In the genomic region with DNA sequence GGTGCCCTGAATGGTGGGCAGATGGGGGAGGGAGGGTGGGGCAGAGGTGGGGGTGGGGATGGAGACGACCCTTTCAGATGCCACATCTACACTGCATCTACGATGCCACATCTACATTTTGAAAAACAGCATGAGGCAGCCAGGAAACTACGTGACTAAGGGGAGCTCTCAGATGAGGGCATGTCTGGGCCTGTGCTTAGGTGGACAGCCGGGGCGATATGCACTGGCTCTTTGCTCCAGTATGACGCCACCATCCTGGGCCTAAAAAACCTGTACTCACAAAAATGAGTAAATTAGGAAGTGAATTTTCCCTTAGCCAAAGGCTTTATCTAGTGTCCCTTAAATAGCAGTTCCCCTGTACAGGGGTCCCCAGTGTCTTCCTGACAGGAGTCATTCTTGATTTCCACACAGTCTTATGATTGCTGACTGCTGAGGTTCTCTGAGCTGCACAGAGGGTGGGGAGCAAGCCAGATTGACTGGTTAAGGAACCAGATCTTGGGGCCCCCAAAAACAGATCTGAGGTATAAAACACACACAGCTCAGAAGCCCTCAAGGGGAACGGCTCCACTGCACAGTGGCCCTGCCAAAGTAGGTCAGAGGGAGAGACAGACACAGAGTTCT, we compare ENCODE assay signal across 8 mouse cellular contexts. TPM values are rescaled to one million over a fixed set of nuclear protein-coding genes. Genes with fewer than 3 reads are reported as not detected.
DNase-seq lines count a peak whose midpoint lies in the region; ATAC-seq and TF ChIP-seq lines count a peak whose summit lies in the region.

No protein-coding gene starts in this region.

- 79% methylated on average over 7 of the region's 7 CpGs for WGBS in kidney, embryonic 15.5 days
- 74% methylated on average over 7 of the region's 7 CpGs for WGBS in intestine, embryonic 16.5 days

- no peak overlapping the region for H3K4me2 ChIP-seq in kidney, embryonic 15.5 days
- H3K4me2 ChIP-seq in intestine, embryonic 16.5 days (ENCODE audit: low read depth, low read length): no peak overlapping the region

- DNase-seq in kidney, postnatal 36 days: no peak
- peak; percentile 36 for DNase-seq in R1 (ENCODE audit: low read depth, low spot score)
- no peak for DNase-seq in cerebellum, adult 18-20 months
- DNase-seq in frontal cortex, postnatal 25 days (ENCODE audit: low spot score in 2 of 2): no peak
- no peak for DNase-seq in thymus, postnatal 0 days (ENCODE audit: low spot score)

- H3K9me3 ChIP-seq in kidney, embryonic 15.5 days (replicated peaks): no peaks in the 10 kb centered on the region
- no peaks in the 10 kb centered on the region for H3K9me3 ChIP-seq in E14TG2a.4 (ENCODE audit: low read length)
- H3K9me3 ChIP-seq in intestine, embryonic 16.5 days (ENCODE audit: control insufficient read depth, low read length): no peaks in the 10 kb centered on the region

- ATAC-seq in kidney, embryonic 15.5 days (replicated peaks; ENCODE audit: low FRiP score): no peak
- no peak for ATAC-seq in intestine, embryonic 16.5 days

- no peak overlapping the region for H3K4me3 ChIP-seq in kidney, embryonic 15.5 days (replicated peaks)
- H3K4me3 ChIP-seq in E14TG2a.4 (replicated peaks; ENCODE audit: low read length): 0 out of 2 replicates have a peak overlapping the region, but pooled peaks have one; percentile 8
- no peak overlapping the region for H3K4me3 ChIP-seq in intestine, embryonic 16.5 days (ENCODE audit: low read length)

- H3K9ac ChIP-seq in kidney, embryonic 15.5 days: no peak overlapping the region
- H3K9ac ChIP-seq in intestine, embryonic 16.5 days (ENCODE audit: low read depth, low read length): peak overlapping the region; percentile 42

- no peaks in the 10 kb centered on the region for H3K27me3 ChIP-seq in kidney, embryonic 15.5 days
- peaks cover 13% of the 10 kb centered on the region for H3K27me3 ChIP-seq in E14TG2a.4 (ENCODE audit: insufficient read depth, low read length)
- no peaks in the 10 kb centered on the region for H3K27me3 ChIP-seq in intestine, embryonic 16.5 days (replicated peaks; ENCODE audit: control insufficient read depth, insufficient read depth, low read length)

- TF ChIP-seq CTCF in E14TG2a.4 (conservative IDR thresholded peaks at IDR 0.05; ENCODE audit: low read length): no peak

- H3K4me1 ChIP-seq in kidney, embryonic 15.5 days: peaks cover 44% of the 10 kb centered on the region
- peaks cover 92% of the 10 kb centered on the region for H3K4me1 ChIP-seq in E14TG2a.4 (replicated peaks; ENCODE audit: low read depth, low read length)
- H3K4me1 ChIP-seq in intestine, embryonic 16.5 days (ENCODE audit: control insufficient read depth, insufficient read depth, low read length): peaks cover 42% of the 10 kb centered on the region

- H3K36me3 ChIP-seq in kidney, embryonic 15.5 days: peaks cover 77% of the 10 kb centered on the region
- peaks cover 24% of the 10 kb centered on the region for H3K36me3 ChIP-seq in E14TG2a.4 (ENCODE audit: insufficient read depth, low read length)
- H3K36me3 ChIP-seq in intestine, embryonic 16.5 days (ENCODE audit: control insufficient read depth, insufficient read depth, low read length): peaks cover 17% of the 10 kb centered on the region; the same call in 1 of the 2 replicates

- H3K27ac ChIP-seq in kidney, embryonic 15.5 days: peak overlapping the region; percentile 33; the same call in 1 of the 2 replicates
- H3K27ac ChIP-seq in intestine, embryonic 16.5 days (ENCODE audit: low read length): peak overlapping the region; percentile 65

RNA-seq across cellular contexts. Expression of a gene that starts 30.0 kb away (rescaled TPM):
- 52.4 and 65.0 TPM in 2 replicates for polyA plus RNA-seq in kidney, embryonic 15.5 days (2015; fragmentation: Nextera tagmentation; extraction: Ambion mirVana)
- 64.6 and 67.0 TPM in 2 replicates for polyA plus RNA-seq in intestine, embryonic 16.5 days (2015; fragmentation: Nextera tagmentation; extraction: Ambion mirVana)
- polyA plus RNA-seq in thymus, postnatal 0 days (2015; fragmentation: Nextera tagmentation; extraction: Ambion mirVana): 8.0 and 8.6 TPM in 2 replicates

RNA-seq across cellular contexts. Expression of a gene that starts 51.8 kb away (rescaled TPM):
- 26.5 and 27.2 TPM in 2 replicates for polyA plus RNA-seq in kidney, embryonic 15.5 days (2015; fragmentation: Nextera tagmentation; extraction: Ambion mirVana)
- 46.8 and 49.3 TPM in 2 replicates for polyA plus RNA-seq in intestine, embryonic 16.5 days (2015; fragmentation: Nextera tagmentation; extraction: Ambion mirVana)
- 38.4 and 47.9 TPM in 2 replicates for polyA plus RNA-seq in thymus, postnatal 0 days (2015; fragmentation: Nextera tagmentation; extraction: Ambion mirVana)

RNA-seq across cellular contexts. Expression of a gene that starts 56.6 kb away (rescaled TPM):
- 1.7 and 3.3 TPM in 2 replicates for polyA plus RNA-seq in kidney, embryonic 15.5 days (2015; fragmentation: Nextera tagmentation; extraction: Ambion mirVana)
- polyA plus RNA-seq in intestine, embryonic 16.5 days (2015; fragmentation: Nextera tagmentation; extraction: Ambion mirVana): 4.3 and 4.4 TPM in 2 replicates
- 0.19 and 0.23 TPM in 2 replicates for polyA plus RNA-seq in thymus, postnatal 0 days (2015; fragmentation: Nextera tagmentation; extraction: Ambion mirVana)
